Mouse (Mus musculus): ENCODE measurements around the gene Fthl17c. TPM values are rescaled to one million over a fixed set of nuclear protein-coding genes. Genes with fewer than 3 reads are reported as not detected.
A peak's percentile ranks its signal among the peaks of the same experiment; 100 is the strongest.
"Not testable (repeated sequence)": the region's sequence is repeated elsewhere in the genome, so short reads cannot be mapped to it uniquely, and the experiment has no call there.

Gene Fthl17c
- not detected in 2 replicates for polyA plus RNA-seq (2015; fragmentation: Nextera tagmentation; extraction: Ambion mirVana)

- H3K9me3 ChIP-seq; H3K4me1 ChIP-seq (replicated peaks); H3K27me3 ChIP-seq; H3K4me2 ChIP-seq (replicated peaks); H3K36me3 ChIP-seq; ATAC-seq; H3K9ac ChIP-seq (replicated peaks); H3K4me3 ChIP-seq (replicated peaks); H3K27ac ChIP-seq: not testable (repeated sequence)
- no CpG with 5 or more reads among the region's 11 CpGs for whole genome bisulfite sequencing
Observed at GRCm38 (mm10) chrX:8976459-8976858, at the start of gene Fthl17c. TSS of gene Fthl17c (minus strand) at chrX:8976559.

GRCm38 (mm10) chrX:9019481-9019880 is 43.1 kb upstream of the Fthl17c start:
- Histone ChIP-seq H3K4me1 (replicated peaks) (no peaks in the 10 kb centered on the region), H3K27ac (no peak overlapping the region), H3K9me3 (no peaks in the 10 kb centered on the region), H3K9ac (replicated peaks) (no peak overlapping the region), H3K4me2 (replicated peaks) (no peak overlapping the region), H3K36me3 (no peaks in the 10 kb centered on the region), H3K27me3 (no peaks in the 10 kb centered on the region), H3K4me3 (replicated peaks) (no peak overlapping the region)
- WGBS, result 66% methylated on average over 10 of the region's 10 CpGs
- ATAC-seq, result no peak

- Histone ChIP-seq H3K4me1 (replicated peaks) (no peaks in the 10 kb centered on the region), H3K4me3 (replicated peaks) (no peak overlapping the region), H3K36me3 (no peaks in the 10 kb centered on the region), H3K4me2 (replicated peaks) (no peak overlapping the region), H3K27me3 (no peaks in the 10 kb centered on the region), H3K9me3 (no peaks in the 10 kb centered on the region), H3K27ac (no peak overlapping the region), H3K9ac (replicated peaks) (no peak overlapping the region)
- no peak for ATAC-seq
- 36% methylated on average over 1 of the region's 1 CpGs for WGBS
Observed at GRCm38 (mm10) chrX:9016079-9016478, 39.7 kb upstream of the Fthl17c start.

GRCm38 (mm10) chrX:8986655-8987054 is 10.3 kb upstream of the Fthl17c start, which contains the start of gene Fthl17d:
TSS of gene Fthl17d (minus strand) at chrX:8986755.
- H3K27me3 ChIP-seq; H3K4me2 ChIP-seq (replicated peaks); H3K27ac ChIP-seq; H3K9me3 ChIP-seq; H3K9ac ChIP-seq (replicated peaks); H3K4me3 ChIP-seq (replicated peaks); H3K36me3 ChIP-seq; H3K4me1 ChIP-seq (replicated peaks); ATAC-seq: not testable (repeated sequence)
- WGBS, result no CpG with 5 or more reads among the region's 9 CpGs

DNA sequence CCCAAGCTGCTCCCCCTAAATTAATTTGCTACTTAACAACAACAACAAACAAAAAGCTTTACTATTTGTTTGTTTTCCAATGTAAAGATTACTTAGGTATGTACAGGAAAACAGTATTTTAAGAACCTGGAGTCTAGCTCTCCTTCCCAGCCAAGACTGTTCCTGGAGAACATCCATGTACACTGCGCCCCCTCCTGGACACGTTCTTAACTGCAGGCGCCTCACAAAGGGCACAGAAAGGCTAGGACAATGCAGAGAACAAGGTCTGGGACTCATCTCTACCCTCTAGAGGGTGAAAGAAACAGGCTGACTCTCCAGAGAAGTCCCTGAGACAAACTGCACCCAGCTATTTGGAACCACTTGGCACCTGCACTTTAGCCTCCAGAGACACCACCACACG is 11.7 kb downstream of the Fthl17c start:
- H3K36me3 ChIP-seq; H3K4me1 ChIP-seq (replicated peaks); H3K4me2 ChIP-seq (replicated peaks); ATAC-seq; H3K27ac ChIP-seq; H3K4me3 ChIP-seq (replicated peaks); H3K9me3 ChIP-seq; H3K27me3 ChIP-seq; H3K9ac ChIP-seq (replicated peaks): not testable (repeated sequence)
- 57% methylated on average over 4 of the region's 4 CpGs for WGBS

DNA sequence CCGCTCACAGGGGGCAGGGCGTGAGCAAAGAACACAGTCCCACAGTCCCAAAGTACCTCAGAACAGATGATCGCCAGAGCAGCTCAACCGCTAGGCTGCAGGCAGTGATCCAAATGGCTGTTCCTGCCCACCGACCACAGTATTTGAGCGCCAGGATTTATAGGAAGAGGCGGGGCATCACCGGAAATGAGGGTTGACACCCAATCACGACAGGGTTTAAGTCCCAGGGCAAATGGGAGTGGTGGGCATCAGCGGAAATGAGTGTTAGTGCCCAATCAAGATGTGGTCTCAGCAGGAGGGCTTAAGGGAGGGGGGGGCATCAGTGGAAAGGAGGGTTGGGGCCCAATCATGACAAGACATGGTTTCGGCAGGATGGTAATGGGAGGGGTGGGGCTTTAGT is 13.5 kb downstream of the Fthl17c start, which contains the start of gene Fthl17b:
Gene Fthl17b (minus strand): TSS at position 101 of the 400 bp plus-strand sequence.
- not testable (repeated sequence) for H3K9ac ChIP-seq (replicated peaks); ATAC-seq; H3K27me3 ChIP-seq; H3K36me3 ChIP-seq; H3K4me3 ChIP-seq (replicated peaks); H3K9me3 ChIP-seq; H3K4me2 ChIP-seq (replicated peaks); H3K4me1 ChIP-seq (replicated peaks); H3K27ac ChIP-seq
- 94% methylated on average over 4 of the region's 11 CpGs for WGBS

- not testable (repeated sequence) for H3K27ac ChIP-seq; H3K9ac ChIP-seq (replicated peaks); H3K9me3 ChIP-seq; H3K4me1 ChIP-seq (replicated peaks); H3K36me3 ChIP-seq; H3K4me3 ChIP-seq (replicated peaks); H3K4me2 ChIP-seq (replicated peaks); H3K27me3 ChIP-seq
- ATAC-seq, result peak; percentile 88
- 18% methylated on average over 7 of the region's 7 CpGs for WGBS
Observed at GRCm38 (mm10) chrX:8948130-8948805, 28.1 kb downstream of the Fthl17c start.

DNA sequence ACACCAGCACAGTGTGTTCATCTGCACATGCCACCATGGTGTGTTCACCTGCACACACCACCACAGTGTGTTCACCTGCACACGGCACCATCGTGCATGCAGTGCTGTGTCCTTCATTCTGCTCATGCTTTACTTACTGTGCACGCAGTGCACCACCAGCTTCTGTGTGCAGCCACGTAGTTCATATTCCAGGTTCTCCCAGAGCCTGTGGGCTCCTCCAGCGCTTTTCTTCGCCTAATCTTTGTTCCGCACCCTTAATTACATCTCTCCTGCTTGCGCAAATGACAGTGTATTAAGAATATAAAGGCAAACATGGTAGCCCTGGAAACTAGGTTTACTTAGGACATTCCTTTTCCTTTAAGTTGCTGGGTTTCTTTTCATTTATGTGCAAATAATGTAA is 32.3 kb downstream of the Fthl17c start:
- Histone ChIP-seq H3K27me3 (no peaks in the 10 kb centered on the region), H3K27ac (no peak overlapping the region), H3K36me3 (no peaks in the 10 kb centered on the region), H3K9ac (replicated peaks) (no peak overlapping the region), H3K9me3 (no peaks in the 10 kb centered on the region), H3K4me3 (replicated peaks) (no peak overlapping the region), H3K4me2 (replicated peaks) (no peak overlapping the region), H3K4me1 (replicated peaks) (no peaks in the 10 kb centered on the region)
- 72% methylated on average over 8 of the region's 8 CpGs for WGBS
- ATAC-seq, result no peak

GRCm38 (mm10) chrX:8927308-8927707 is 49.1 kb downstream of the Fthl17c start:
- ATAC-seq, result peak; percentile 45; the same call in 1 of the 2 replicates

More at GRCm38 (mm10) chrX:8927308-8927707, 49.1 kb downstream of the Fthl17c start:
- Histone ChIP-seq H3K9me3 (no peaks in the 10 kb centered on the region), H3K27me3 (no peaks in the 10 kb centered on the region), H3K27ac (no peak overlapping the region), H3K36me3 (no peaks in the 10 kb centered on the region), H3K4me3 (replicated peaks) (no peak overlapping the region), H3K4me2 (replicated peaks) (no peak overlapping the region), H3K4me1 (replicated peaks) (no peaks in the 10 kb centered on the region; the same call in 1 of the 2 replicates), H3K9ac (replicated peaks) (no peak overlapping the region)
- WGBS, result 22% methylated on average over 4 of the region's 4 CpGs

Other genes with a start within 250 kb of the Fthl17c start
- gene Ssx9, start 228.1 kb downstream of the Fthl17c start, polyA plus RNA-seq (2015; fragmentation: Nextera tagmentation; extraction: Ambion mirVana), result not detected in 2 replicates
- gene Ssxb5, start 172.9 kb downstream of the Fthl17c start, polyA plus RNA-seq (2015; fragmentation: Nextera tagmentation; extraction: Ambion mirVana), result not detected in 2 replicates
- gene Gm6592, start 132.6 kb downstream of the Fthl17c start, polyA plus RNA-seq (2015; fragmentation: Nextera tagmentation; extraction: Ambion mirVana), result not detected in 2 replicates
- gene Gm5751, start 102.3 kb downstream of the Fthl17c start, polyA plus RNA-seq (2015; fragmentation: Nextera tagmentation; extraction: Ambion mirVana), result not detected in 2 replicates
- 18.1 and 21.2 TPM in 2 replicates for gene B630019K06Rik, start 84.2 kb downstream of the Fthl17c start, polyA plus RNA-seq (2015; fragmentation: Nextera tagmentation; extraction: Ambion mirVana)
- gene Fthl17b, start 13.6 kb downstream of the Fthl17c start, polyA plus RNA-seq (2015; fragmentation: Nextera tagmentation; extraction: Ambion mirVana), result not detected in 2 replicates
- gene Fthl17d, start 10.2 kb upstream of the Fthl17c start, polyA plus RNA-seq (2015; fragmentation: Nextera tagmentation; extraction: Ambion mirVana), result not detected in 2 replicates
- gene Fthl17e, start 56.9 kb upstream of the Fthl17c start, polyA plus RNA-seq (2015; fragmentation: Nextera tagmentation; extraction: Ambion mirVana), result not detected in 2 replicates
- not detected in 2 replicates for gene Fthl17f, start 86.5 kb upstream of the Fthl17c start, polyA plus RNA-seq (2015; fragmentation: Nextera tagmentation; extraction: Ambion mirVana)
- gene 4930402K13Rik, start 128.0 kb upstream of the Fthl17c start, polyA plus RNA-seq (2015; fragmentation: Nextera tagmentation; extraction: Ambion mirVana), result not detected in 2 replicates
- gene Lancl3, start 223.3 kb upstream of the Fthl17c start, polyA plus RNA-seq (2015; fragmentation: Nextera tagmentation; extraction: Ambion mirVana), result 4.0 and 4.1 TPM in 2 replicates